Mouse (Mus musculus): Measurements from ENCODE around the gene Myh7. TPM values are rescaled to one million over a fixed set of nuclear protein-coding genes. Genes with fewer than 3 reads are reported as not detected.
"Not testable (repeated sequence)": the region's sequence is repeated elsewhere in the genome, so short reads cannot be mapped to it uniquely, and the experiment has no call there.

Myh7 gene
- 4.4 and 6.3 TPM in 2 replicates for polyA plus RNA-seq (2015; fragmentation: Nextera tagmentation; extraction: Ambion mirVana)

DNA sequence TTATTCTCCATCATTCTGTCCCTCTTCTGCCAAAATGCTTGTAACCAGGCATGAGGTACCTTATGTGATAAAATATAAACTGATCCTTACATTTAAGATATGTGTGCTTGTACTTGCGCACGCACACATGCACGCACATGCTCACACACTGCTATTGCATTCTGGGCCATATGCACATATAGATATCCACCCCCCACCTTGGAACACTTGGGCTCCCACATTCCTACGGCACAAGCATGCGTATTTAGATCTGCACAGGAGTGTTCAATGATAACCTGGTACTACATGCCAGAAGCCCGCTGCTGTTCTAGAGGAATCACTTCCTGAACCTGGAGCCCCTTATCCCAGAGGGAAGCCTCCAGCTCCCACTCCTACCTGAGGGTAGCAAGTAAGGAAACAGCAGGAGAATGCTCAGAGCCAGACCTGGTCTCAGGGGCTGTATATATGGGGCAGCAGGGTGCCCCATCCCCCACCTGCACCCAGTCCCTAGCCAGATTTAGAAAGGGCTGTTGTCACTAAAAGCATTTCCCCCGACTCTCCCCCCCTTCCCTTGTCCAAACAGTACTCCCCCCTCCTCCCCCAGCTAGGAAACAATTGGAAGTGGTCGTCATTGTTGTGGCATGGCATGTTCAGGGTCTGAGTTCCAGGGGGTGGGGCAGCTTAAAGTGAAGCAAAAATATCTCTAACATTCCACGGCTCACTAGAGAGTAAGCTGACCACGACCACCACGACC, at the start of gene Myh7:
Gene Myh7, minus strand, starts transcription at position 491 of the 733 bp plus-strand sequence.
- H3K27me3 ChIP-seq, result no peaks in the 10 kb centered on the region
- 51% methylated on average over 11 of the region's 11 CpGs for WGBS
- H3K36me3 ChIP-seq, result no peaks in the 10 kb centered on the region
- no peak within 1 kb of the TSS for H3K4me2 ChIP-seq
- H3K9me3 ChIP-seq (replicated peaks), result no peaks in the 10 kb centered on the region
- no peak within 1 kb of the TSS for H3K9ac ChIP-seq
- H3K4me3 ChIP-seq (replicated peaks), result no peak within 1 kb of the TSS
- no peak within 1 kb of the TSS for H3K27ac ChIP-seq
- peaks cover 28% of the 10 kb centered on the region for H3K4me1 ChIP-seq
- ATAC-seq (replicated peaks; ENCODE audit: low FRiP score), result no peak

DNA sequence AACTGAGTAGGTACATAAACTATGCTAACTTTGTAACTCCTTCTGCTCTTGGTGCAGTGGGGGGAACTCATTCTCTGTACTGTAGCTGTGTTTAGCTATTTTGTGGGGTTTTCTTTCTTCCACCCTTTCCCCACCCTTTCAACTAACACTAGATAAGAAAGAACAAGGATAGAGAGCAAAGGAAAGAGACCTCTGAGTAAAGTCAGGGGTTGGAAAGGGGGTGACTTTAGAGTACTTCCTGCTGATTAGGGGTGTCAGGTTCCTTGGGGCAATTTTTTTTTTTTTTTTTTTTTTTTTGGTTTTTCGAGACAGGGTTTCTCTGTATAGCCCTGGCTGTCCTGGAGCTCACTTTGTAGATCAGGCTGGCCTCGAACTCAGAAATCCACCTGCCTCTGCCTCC, 49.3 kb upstream of the Myh7 start:
- 100% methylated on average over 1 of the region's 2 CpGs for WGBS
- not testable (repeated sequence) for H3K4me1 ChIP-seq; H3K27me3 ChIP-seq; H3K4me2 ChIP-seq; H3K9ac ChIP-seq; H3K27ac ChIP-seq; ATAC-seq (replicated peaks; ENCODE audit: low FRiP score); H3K4me3 ChIP-seq (replicated peaks); H3K36me3 ChIP-seq; H3K9me3 ChIP-seq (replicated peaks)

DNA sequence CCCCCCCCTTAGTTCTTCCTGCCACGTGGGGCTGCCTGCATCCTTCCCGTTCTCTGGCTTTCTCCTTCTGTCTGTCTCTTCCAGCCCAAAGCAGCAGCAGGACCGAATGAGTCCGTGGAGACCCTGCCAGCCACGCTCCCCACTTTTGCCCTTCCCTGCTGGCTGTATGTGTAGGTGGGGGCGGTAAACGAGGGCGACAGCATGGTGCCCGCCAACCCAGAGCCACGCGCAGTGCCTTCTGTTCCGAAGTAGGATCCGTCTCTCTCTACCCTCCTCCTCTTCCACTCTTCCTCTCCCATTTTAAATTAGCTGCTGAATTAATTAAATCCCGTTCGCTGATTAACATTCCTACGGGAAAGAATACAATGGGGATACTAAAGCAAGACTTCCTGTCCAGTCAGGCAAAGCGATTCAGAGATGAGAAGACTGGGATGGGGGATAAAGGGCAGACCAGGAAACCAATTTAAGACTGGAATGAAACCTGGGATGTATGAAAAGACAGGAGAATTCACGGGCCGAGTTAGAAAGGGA, 38.3 kb upstream of the Myh7 start:
- Histone ChIP-seq H3K4me1 (peaks cover 12% of the 10 kb centered on the region), H3K36me3 (no peaks in the 10 kb centered on the region), H3K4me2 (no peak overlapping the region), H3K27ac (no peak overlapping the region), H3K27me3 (no peaks in the 10 kb centered on the region), H3K4me3 (replicated peaks) (no peak overlapping the region), H3K9me3 (replicated peaks) (no peaks in the 10 kb centered on the region), H3K9ac (no peak overlapping the region)
- no peak for ATAC-seq (replicated peaks; ENCODE audit: low FRiP score)
- WGBS, result 60% methylated on average over 19 of the region's 19 CpGs

DNA sequence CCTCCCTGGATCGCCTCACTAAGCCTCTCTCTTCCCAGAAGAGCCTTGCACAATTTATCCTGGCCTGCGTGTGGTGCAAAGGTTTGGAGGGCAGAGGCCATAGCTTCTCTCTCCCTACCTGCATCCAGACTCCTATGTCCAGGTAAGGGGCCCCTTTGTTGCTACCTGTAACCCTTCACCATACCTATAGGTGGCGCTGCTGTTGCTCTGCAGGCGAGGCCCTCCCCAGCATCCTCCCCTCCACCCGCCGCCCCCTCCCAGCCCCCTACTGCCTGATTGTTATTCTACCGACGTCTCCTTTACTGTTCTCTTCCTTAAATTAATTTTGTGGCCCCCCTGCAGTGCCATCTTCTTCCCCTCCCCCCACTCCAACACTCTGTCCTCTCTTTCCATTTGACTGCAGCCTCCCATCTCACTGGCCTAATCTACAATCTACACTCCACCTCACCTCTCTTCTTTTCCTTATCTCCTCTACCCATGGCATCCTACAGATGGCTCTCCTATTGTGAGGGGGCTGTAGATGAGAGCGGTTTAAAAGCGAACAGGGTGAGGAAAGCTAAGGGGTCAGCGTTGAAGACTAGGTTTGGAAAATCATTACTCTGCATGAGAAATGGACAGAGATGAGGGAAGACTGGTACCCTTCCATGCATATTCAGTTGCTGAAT, 34.7 kb upstream of the Myh7 start:
- Histone ChIP-seq H3K4me3 (replicated peaks) (no peak overlapping the region), H3K27ac (no peak overlapping the region), H3K4me2 (no peak overlapping the region), H3K9ac (no peak overlapping the region), H3K36me3 (peaks cover 18% of the 10 kb centered on the region), H3K27me3 (no peaks in the 10 kb centered on the region), H3K4me1 (peaks cover 18% of the 10 kb centered on the region), H3K9me3 (replicated peaks) (no peaks in the 10 kb centered on the region)
- WGBS, result 12% methylated on average over 11 of the region's 11 CpGs
- no peak for ATAC-seq (replicated peaks; ENCODE audit: low FRiP score)

DNA sequence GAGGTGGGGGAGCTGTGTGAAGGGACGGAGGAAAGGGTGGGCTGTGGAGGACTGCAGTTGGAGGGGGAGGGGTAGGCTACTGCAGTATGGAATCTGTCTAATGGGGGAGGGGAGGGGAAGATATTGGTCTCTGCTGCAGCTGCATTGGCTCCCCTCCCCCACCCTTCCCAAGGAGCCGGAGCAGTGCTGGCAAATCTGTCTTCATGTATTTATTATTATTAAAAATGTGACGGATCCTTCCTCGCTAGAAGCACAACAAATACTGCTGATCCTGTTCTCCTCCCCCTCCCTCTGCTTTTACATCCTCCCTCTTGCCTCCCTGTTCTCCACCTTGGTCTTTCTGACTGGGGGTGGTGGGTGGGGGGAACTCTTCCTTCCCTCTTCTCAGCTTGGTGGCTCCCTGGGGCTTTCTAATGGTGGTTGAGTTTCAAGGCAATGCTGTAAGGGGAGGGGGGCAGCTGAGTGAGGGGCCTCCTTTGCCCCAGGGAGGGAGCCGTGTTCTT, 34.0 kb upstream of the Myh7 start:
- H3K4me2 ChIP-seq, result no peak overlapping the region
- H3K27me3 ChIP-seq, result no peaks in the 10 kb centered on the region
- WGBS, result 10% methylated on average over 5 of the region's 5 CpGs
- ATAC-seq (replicated peaks; ENCODE audit: low FRiP score), result no peak; the same call in 1 of the 2 replicates
- H3K36me3 ChIP-seq, result peaks cover 25% of the 10 kb centered on the region
- no peak overlapping the region for H3K9ac ChIP-seq
- H3K4me3 ChIP-seq (replicated peaks), result no peak overlapping the region
- H3K4me1 ChIP-seq, result peaks cover 18% of the 10 kb centered on the region
- no peaks in the 10 kb centered on the region for H3K9me3 ChIP-seq (replicated peaks)
- no peak overlapping the region for H3K27ac ChIP-seq

DNA sequence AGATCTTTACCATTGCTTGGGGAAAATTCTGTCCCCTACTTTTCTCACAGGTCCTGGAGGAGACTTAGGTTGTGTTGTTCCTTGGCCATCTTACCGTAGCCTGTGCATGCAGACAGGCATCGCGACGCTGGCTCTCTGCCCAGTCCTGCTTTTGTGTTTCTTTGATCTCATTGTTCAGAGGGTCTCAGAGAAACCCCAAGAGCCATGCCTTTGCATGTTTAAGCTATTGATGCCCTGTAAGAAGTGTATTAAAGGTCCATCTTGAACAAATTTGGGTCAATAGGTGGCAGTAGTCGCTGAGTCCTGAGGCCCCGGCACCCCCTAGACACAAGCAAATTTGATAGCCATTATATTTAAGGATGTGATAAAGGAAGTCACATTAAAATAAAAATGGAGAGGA, 33.2 kb upstream of the Myh7 start:
- 29% methylated on average over 6 of the region's 6 CpGs for WGBS

DNA sequence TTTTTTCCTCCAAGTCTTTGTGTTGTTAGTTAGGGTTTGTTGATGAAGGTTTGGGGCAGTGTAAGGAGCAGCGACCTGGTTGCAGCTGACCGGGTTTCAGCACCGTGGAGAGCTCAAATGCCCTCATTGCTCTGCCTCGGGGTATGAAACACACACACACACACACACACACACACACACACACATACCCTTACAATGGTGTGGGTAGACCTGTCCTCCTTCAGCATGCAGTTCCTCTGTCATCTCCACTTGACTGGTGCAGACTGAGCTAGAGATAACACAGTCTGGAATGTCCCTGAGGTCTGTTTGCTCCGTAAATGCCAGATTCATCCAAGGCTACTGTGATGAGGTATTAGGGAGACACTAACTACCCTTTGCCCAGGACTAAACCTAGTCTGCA, 32.8 kb upstream of the Myh7 start:
- no peak overlapping the region for H3K27ac ChIP-seq
- H3K27me3 ChIP-seq, result no peaks in the 10 kb centered on the region
- no peak overlapping the region for H3K9ac ChIP-seq
- peaks cover 18% of the 10 kb centered on the region for H3K4me1 ChIP-seq
- no peak for ATAC-seq (replicated peaks; ENCODE audit: low FRiP score)
- WGBS, result 18% methylated on average over 5 of the region's 5 CpGs
- no peaks in the 10 kb centered on the region for H3K9me3 ChIP-seq (replicated peaks)
- no peak overlapping the region for H3K4me2 ChIP-seq
- H3K36me3 ChIP-seq, result peaks cover 37% of the 10 kb centered on the region
- H3K4me3 ChIP-seq (replicated peaks), result no peak overlapping the region

More for the DNA sequence above, 33.2 kb upstream of the Myh7 start:
- Histone ChIP-seq H3K9ac (no peak overlapping the region), H3K27ac (no peak overlapping the region), H3K4me3 (replicated peaks) (no peak overlapping the region), H3K27me3 (no peaks in the 10 kb centered on the region), H3K36me3 (peaks cover 33% of the 10 kb centered on the region), H3K4me2 (no peak overlapping the region), H3K4me1 (peaks cover 18% of the 10 kb centered on the region), H3K9me3 (replicated peaks) (no peaks in the 10 kb centered on the region)
- no peak for ATAC-seq (replicated peaks; ENCODE audit: low FRiP score)

DNA sequence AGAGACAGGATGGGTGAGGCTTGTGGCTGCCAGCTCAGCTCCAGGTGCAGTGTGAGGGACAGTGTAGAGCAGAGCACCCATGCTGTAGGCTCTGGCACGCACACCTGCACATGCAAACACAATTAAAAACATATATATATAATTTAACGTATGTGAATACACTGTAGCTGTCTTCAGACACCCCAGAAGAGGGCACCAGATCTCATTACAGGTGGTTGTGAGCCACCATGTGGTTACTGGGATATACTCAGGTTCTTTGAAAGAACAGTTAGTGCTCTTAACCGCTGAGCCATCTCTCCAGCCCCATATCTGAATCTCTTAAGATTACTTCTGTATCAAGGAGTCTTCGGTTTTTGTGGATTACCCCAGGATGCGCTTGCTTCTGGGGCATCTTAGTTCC, 31.1 kb upstream of the Myh7 start:
- H3K4me1 ChIP-seq, result peaks cover 18% of the 10 kb centered on the region
- H3K36me3 ChIP-seq, result peaks cover 54% of the 10 kb centered on the region
- no peaks in the 10 kb centered on the region for H3K9me3 ChIP-seq (replicated peaks)
- H3K27ac ChIP-seq, result no peak overlapping the region
- H3K4me3 ChIP-seq (replicated peaks), result no peak overlapping the region
- H3K9ac ChIP-seq, result no peak overlapping the region
- H3K27me3 ChIP-seq, result no peaks in the 10 kb centered on the region
- no peak overlapping the region for H3K4me2 ChIP-seq
- 80% methylated on average over 5 of the region's 5 CpGs for WGBS
- 0 out of 2 replicates have a peak, but pooled peaks have one; percentile 4 for ATAC-seq (replicated peaks; ENCODE audit: low FRiP score)

DNA sequence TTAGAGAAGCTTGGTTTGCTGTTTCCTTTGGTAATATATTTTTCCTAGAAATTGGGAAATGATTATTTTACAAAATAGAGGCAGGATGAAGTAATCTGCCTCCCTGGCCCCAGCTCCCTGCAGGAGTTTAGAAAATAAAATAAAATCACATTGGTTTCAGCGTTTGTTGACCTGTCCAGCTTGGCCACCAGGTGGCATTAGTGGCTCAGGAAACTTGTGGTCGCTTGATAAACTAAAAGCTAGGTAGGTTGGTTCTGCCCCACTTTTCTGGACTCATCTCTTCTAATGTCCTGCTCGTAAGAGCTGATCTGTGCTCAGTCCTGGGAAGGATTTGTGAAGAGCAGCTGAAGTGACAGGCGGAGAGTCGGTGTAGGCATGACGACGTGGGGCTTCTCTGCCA, 29.8 kb upstream of the Myh7 start:
- no peak for ATAC-seq (replicated peaks; ENCODE audit: low FRiP score)
- Histone ChIP-seq H3K4me3 (replicated peaks) (no peak overlapping the region), H3K36me3 (peaks cover 62% of the 10 kb centered on the region), H3K4me2 (no peak overlapping the region), H3K4me1 (peaks cover 18% of the 10 kb centered on the region), H3K9ac (no peak overlapping the region), H3K27me3 (no peaks in the 10 kb centered on the region), H3K27ac (no peak overlapping the region), H3K9me3 (replicated peaks) (no peaks in the 10 kb centered on the region)
- 61% methylated on average over 7 of the region's 7 CpGs for WGBS

DNA sequence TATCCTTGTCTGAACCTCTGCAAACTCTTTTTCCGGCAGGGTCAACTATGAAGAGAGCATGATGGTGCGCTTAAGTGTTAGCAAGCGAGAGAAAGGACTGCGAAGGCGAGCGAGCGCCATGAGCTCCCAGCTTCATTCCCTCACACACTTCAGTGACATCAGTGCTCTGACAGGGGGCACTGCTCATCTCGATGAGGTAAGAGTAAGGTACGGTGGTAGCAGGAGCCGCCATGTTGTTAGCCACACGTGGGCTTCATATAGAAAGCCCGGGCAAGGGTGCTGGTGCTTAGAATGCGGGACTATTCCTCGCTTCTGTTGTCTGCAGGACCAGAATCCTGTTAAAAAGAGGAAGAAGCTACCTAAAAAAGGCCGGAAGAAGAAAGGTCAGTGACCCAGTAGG, 28.6 kb upstream of the Myh7 start:
- WGBS, result 88% methylated on average over 15 of the region's 15 CpGs
- no peak overlapping the region for H3K27ac ChIP-seq
- H3K9me3 ChIP-seq (replicated peaks), result no peaks in the 10 kb centered on the region
- H3K27me3 ChIP-seq, result no peaks in the 10 kb centered on the region
- H3K4me1 ChIP-seq, result peaks cover 8% of the 10 kb centered on the region; the same call in 1 of the 2 replicates
- H3K9ac ChIP-seq, result no peak overlapping the region
- peaks cover 70% of the 10 kb centered on the region for H3K36me3 ChIP-seq
- H3K4me2 ChIP-seq, result no peak overlapping the region
- no peak for ATAC-seq (replicated peaks; ENCODE audit: low FRiP score)
- no peak overlapping the region for H3K4me3 ChIP-seq (replicated peaks)

DNA sequence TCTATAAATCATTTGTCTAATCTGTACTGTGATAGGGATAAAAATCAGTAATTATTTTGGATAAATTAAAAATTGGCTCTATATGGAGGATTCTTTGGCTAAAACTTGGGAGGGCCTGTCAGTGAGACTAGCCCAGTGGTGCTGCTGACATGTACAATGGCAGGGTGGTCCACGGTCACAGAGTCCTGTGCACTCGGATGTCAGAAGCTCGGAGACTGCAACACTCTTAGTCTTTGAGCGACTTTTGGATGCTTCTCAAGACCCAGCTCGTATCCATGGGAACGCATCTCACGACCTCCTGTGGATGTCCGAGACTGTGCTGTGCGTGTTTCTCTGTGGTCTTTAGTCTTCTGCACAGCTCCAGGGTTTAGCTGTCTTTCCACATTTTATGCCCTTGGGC, 26.0 kb upstream of the Myh7 start:
- Histone ChIP-seq H3K9me3 (replicated peaks) (no peaks in the 10 kb centered on the region), H3K27ac (no peak overlapping the region), H3K4me1 (0 out of 2 replicates have a peak, but pooled peaks cover 3% of the 10 kb centered on the region), H3K27me3 (no peaks in the 10 kb centered on the region), H3K9ac (no peak overlapping the region), H3K36me3 (peaks cover 75% of the 10 kb centered on the region), H3K4me3 (replicated peaks) (no peak overlapping the region), H3K4me2 (no peak overlapping the region)
- 88% methylated on average over 9 of the region's 9 CpGs for WGBS
- no peak for ATAC-seq (replicated peaks; ENCODE audit: low FRiP score)

DNA sequence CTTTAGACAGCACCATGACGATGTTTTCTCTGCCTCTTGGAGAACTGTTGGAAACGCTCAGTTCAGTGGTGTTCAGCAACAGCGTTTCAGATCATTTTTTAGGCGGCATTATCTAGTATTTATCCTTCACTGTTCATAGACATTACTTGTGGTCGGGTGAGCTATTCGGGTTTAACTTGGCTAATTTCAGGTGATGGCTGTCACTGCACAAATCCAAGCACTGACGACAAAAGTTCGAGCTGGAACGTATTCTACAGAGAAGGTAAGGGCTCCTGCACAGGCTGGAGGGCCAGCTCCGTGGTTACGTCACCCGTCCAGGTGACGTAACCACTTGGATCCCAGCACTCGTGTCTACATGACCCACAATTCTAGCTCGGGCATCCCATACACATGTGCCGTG, 22.4 kb upstream of the Myh7 start:
- Histone ChIP-seq H3K9me3 (replicated peaks) (no peaks in the 10 kb centered on the region), H3K9ac (no peak overlapping the region), H3K4me3 (replicated peaks) (no peak overlapping the region), H3K4me1 (peaks cover 3% of the 10 kb centered on the region; the same call in 1 of the 2 replicates), H3K36me3 (peaks cover 41% of the 10 kb centered on the region), H3K27ac (no peak overlapping the region), H3K27me3 (no peaks in the 10 kb centered on the region), H3K4me2 (no peak overlapping the region)
- WGBS, result 92% methylated on average over 16 of the region's 16 CpGs
- ATAC-seq (replicated peaks; ENCODE audit: low FRiP score), result no peak

Measured in kidney, embryonic 15.5 days (tissue).